Mouse (Mus musculus): ENCODE data around the gene Spcs2. TPM values are rescaled to one million over a fixed set of nuclear protein-coding genes. Genes with fewer than 3 reads are reported as not detected.
A peak's percentile ranks its signal among the peaks of the same experiment; 100 is the strongest.

The Spcs2 gene
- polyA plus RNA-seq, 1 experiment = 78.5 TPM

DNA sequence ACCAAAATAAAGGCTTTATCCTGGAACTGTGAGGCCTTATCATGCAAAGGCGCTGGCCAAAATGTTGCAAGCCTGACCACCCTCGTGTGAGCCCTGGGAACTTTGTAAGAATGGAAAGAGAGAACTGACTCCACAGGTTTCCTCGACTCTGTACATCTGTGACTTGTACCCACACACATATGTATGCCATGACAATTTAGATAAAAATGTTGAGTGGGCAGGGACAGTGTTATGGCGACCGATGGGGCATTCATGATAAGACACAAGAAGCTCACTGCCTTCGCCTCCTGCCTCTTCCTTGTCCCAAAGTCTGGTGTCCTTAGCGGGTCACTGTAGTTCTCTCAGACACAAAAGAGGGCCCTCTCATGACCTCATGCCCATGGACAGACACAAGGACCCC is 64.1 kb downstream of the Spcs2 start:
- DNase-seq = no peak
- H3K4me1 ChIP-seq (ENCODE audit: control insufficient read depth, insufficient read depth, low read length) = peaks cover 2% of the 10 kb centered on the region; the same call in 1 of the 2 replicates
- 78% methylated on average over 7 of the region's 7 CpGs for WGBS
- no peaks in the 10 kb centered on the region for H3K27me3 ChIP-seq (ENCODE audit: control insufficient read depth, insufficient read depth, low read length)
- no peak overlapping the region for H3K27ac ChIP-seq (ENCODE audit: insufficient read depth, low read length)
- no peak overlapping the region for H3K4me3 ChIP-seq (replicated peaks; ENCODE audit: insufficient read depth, low read depth, low read length)
- TF ChIP-seq CTCF (IDR thresholded peaks at IDR 0.05; ENCODE audit: borderline replicate concordance, insufficient read depth, low read depth, low read length) = no peak
- TF ChIP-seq POLR2A (IDR thresholded peaks at IDR 0.05; ENCODE audit: borderline replicate concordance, insufficient read depth, low read length) = no peak

DNA sequence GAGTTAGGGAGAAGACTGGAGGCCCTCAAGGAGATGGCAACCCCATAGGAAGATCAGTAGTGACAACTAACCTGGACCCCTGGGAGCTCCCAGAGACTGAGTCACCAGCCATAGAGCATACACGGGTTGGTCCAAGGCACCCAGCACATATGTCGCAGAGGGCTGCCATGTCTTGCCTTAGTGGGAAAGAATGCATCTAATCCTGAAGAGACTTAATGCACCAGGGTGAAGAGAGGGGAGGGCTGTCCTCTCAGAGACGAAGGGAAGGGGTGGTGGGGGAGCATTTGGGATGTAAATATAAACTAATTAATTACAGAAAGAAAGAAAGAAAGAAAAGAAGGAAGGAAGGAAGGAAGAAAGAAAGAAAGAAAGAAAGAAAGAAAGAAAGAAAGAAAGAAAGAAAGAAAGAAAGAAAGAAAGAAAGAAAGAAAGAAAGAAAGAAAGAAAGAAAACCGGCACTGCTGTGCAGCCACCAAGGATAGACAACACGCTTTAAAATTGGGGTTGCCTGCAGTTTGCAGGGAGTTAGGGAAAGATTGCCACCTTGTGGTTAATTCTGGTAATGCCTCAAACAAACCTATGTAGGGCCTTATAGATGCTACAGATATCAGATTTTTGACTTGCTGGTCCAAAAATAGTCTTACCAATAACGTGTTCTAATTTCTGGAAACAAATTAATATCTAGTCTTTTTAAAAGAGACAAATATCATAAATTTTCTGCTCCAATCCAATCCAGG is 65.2 kb downstream of the Spcs2 start:
- H3K4me1 ChIP-seq (ENCODE audit: control insufficient read depth, insufficient read depth, low read length) = peaks cover 2% of the 10 kb centered on the region; the same call in 1 of the 2 replicates
- TF ChIP-seq CTCF (IDR thresholded peaks at IDR 0.05; ENCODE audit: borderline replicate concordance, insufficient read depth, low read depth, low read length) = peak; percentile 61
- no peak for TF ChIP-seq POLR2A (IDR thresholded peaks at IDR 0.05; ENCODE audit: borderline replicate concordance, insufficient read depth, low read length)
- 32% methylated on average over 6 of the region's 6 CpGs for WGBS
- no peak overlapping the region for H3K27ac ChIP-seq (ENCODE audit: insufficient read depth, low read length)
- DNase-seq = peak; percentile 35 to 64
- H3K4me3 ChIP-seq (replicated peaks; ENCODE audit: insufficient read depth, low read depth, low read length) = no peak overlapping the region
- no peaks in the 10 kb centered on the region for H3K27me3 ChIP-seq (ENCODE audit: control insufficient read depth, insufficient read depth, low read length)

DNA sequence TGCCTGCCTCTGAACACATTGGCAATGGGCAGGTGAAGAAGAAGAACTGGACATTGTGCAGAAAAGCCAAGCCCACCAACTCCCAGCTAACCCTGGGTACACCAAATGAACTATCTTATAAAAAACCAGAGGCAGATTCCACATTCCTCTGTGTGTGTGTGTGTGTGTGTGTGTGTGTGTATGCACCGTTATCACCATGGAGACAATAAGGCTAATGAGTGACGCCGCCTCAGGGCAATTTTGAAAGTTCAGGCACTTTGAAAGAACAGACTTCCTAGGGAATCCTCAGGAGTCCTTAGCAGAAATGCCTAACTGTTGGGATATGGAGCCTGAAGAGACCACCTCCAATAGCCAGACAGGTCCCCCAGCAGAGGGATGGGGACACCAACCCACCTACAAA is 66.0 kb downstream of the Spcs2 start:
- TF ChIP-seq POLR2A (IDR thresholded peaks at IDR 0.05; ENCODE audit: borderline replicate concordance, insufficient read depth, low read length) = no peak
- no peak for TF ChIP-seq CTCF (IDR thresholded peaks at IDR 0.05; ENCODE audit: borderline replicate concordance, insufficient read depth, low read depth, low read length)
- no peak overlapping the region for H3K4me3 ChIP-seq (replicated peaks; ENCODE audit: insufficient read depth, low read depth, low read length)
- peaks cover 2% of the 10 kb centered on the region; the same call in 1 of the 2 replicates for H3K4me1 ChIP-seq (ENCODE audit: control insufficient read depth, insufficient read depth, low read length)
- 82% methylated on average over 3 of the region's 3 CpGs for WGBS
- no peak for DNase-seq
- no peaks in the 10 kb centered on the region for H3K27me3 ChIP-seq (ENCODE audit: control insufficient read depth, insufficient read depth, low read length)
- no peak overlapping the region for H3K27ac ChIP-seq (ENCODE audit: insufficient read depth, low read length)

DNA sequence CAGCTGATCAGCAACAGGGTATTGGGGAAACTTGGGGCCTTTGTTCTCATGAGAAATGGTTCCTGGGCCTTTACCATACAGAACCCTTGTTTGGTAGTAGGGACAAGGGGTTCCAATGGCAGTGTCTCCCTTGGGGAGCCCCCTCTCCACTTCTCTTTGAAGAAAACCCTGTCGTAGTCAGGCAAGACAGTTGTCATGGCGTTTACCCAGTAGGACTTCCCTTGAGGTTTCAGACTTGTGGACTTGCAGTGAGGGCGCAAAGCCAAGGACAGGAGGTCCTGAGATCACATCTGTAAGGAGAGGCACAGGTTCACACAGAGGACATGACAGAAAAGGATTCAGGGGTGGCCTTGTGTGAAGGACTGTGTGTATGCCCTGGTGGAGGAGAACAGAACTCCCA is 66.8 kb downstream of the Spcs2 start:
- no peak for DNase-seq

DNA sequence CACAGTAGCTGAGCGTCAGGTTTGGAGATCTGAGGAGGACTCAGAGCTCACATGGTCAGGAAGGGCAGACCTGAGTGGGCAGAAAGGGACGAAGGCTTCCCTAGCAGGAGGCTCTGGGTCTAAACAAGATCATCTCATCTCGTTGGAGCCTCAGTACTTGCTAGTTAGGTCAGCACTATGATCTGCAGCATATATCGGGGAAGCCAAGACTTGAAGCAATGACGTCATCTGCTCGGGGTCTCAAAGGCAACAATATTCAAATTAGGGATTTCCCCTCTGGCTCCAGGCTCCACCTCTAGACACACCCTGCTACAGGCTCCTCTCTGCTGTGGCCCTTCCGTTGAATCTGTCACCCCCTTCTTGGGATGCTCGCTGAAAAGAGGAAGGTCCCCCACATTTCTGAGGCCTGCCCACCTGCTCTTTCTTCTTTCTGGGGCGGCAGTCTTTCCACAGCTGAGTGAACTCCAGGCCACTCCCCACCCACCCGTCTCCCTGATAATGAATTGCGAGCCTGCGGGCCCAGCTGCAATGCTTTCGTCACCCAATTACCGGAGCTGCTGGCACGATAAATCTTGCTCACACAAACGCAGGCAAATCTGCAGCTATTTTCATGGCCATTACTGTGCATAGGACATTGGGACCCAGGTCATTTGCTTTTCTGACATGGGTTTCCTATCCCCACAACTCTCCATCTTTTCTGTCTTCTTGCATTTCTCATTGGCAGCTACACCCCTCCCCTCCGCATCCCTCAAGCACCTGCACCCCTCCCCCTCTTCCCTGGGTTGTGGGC is 67.9 kb downstream of the Spcs2 start:
- Histone ChIP-seq H3K4me1 (ENCODE audit: control insufficient read depth, insufficient read depth, low read length) (peaks cover 2% of the 10 kb centered on the region; the same call in 1 of the 2 replicates), H3K27ac (ENCODE audit: insufficient read depth, low read length) (no peak overlapping the region), H3K4me3 (replicated peaks; ENCODE audit: insufficient read depth, low read depth, low read length) (no peak overlapping the region), H3K27me3 (ENCODE audit: control insufficient read depth, insufficient read depth, low read length) (no peaks in the 10 kb centered on the region)
- 16% methylated on average over 17 of the region's 17 CpGs for WGBS
- peak in 1 of 2 experiments; percentile 7 for DNase-seq
- TF ChIP-seq CTCF (IDR thresholded peaks at IDR 0.05; ENCODE audit: borderline replicate concordance, insufficient read depth, low read depth, low read length) (no peak), POLR2A (IDR thresholded peaks at IDR 0.05; ENCODE audit: borderline replicate concordance, insufficient read depth, low read length) (no peak)

More for the DNA sequence above, 66.8 kb downstream of the Spcs2 start:
- TF ChIP-seq CTCF (IDR thresholded peaks at IDR 0.05; ENCODE audit: borderline replicate concordance, insufficient read depth, low read depth, low read length) (no peak), POLR2A (IDR thresholded peaks at IDR 0.05; ENCODE audit: borderline replicate concordance, insufficient read depth, low read length) (no peak)
- 87% methylated on average over 3 of the region's 3 CpGs for WGBS
- peaks cover 2% of the 10 kb centered on the region; the same call in 1 of the 2 replicates for H3K4me1 ChIP-seq (ENCODE audit: control insufficient read depth, insufficient read depth, low read length)
- no peak overlapping the region for H3K27ac ChIP-seq (ENCODE audit: insufficient read depth, low read length)
- H3K27me3 ChIP-seq (ENCODE audit: control insufficient read depth, insufficient read depth, low read length) = no peaks in the 10 kb centered on the region
- no peak overlapping the region for H3K4me3 ChIP-seq (replicated peaks; ENCODE audit: insufficient read depth, low read depth, low read length)

DNA sequence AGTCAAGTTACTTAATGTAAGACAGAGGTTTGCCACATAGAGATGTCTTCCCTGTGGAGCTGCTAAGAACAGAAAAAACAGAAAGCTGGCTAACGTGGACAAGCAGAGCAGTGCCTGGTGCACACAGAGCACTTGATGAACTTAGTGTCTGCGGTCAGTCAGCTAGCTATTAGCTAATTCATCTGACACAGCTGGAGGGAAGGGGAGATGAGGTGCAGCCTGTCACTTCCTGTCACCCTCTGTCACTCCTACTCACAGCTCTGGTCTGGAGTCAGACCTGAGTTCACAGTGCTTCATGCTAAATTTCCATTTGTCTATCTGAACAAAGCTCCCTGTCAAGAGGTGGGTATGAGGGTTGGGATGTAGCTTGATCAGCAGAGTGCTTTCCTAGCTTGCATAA is 69.2 kb downstream of the Spcs2 start:
- 70% methylated on average over 2 of the region's 2 CpGs for WGBS
- Histone ChIP-seq H3K27ac (ENCODE audit: insufficient read depth, low read length) (no peak overlapping the region), H3K4me1 (ENCODE audit: control insufficient read depth, insufficient read depth, low read length) (peaks cover 2% of the 10 kb centered on the region; the same call in 1 of the 2 replicates), H3K27me3 (ENCODE audit: control insufficient read depth, insufficient read depth, low read length) (no peaks in the 10 kb centered on the region), H3K4me3 (replicated peaks; ENCODE audit: insufficient read depth, low read depth, low read length) (no peak overlapping the region)
- no peak for DNase-seq
- no peak for TF ChIP-seq POLR2A (IDR thresholded peaks at IDR 0.05; ENCODE audit: borderline replicate concordance, insufficient read depth, low read length)
- no peak for TF ChIP-seq CTCF (IDR thresholded peaks at IDR 0.05; ENCODE audit: borderline replicate concordance, insufficient read depth, low read depth, low read length)

DNA sequence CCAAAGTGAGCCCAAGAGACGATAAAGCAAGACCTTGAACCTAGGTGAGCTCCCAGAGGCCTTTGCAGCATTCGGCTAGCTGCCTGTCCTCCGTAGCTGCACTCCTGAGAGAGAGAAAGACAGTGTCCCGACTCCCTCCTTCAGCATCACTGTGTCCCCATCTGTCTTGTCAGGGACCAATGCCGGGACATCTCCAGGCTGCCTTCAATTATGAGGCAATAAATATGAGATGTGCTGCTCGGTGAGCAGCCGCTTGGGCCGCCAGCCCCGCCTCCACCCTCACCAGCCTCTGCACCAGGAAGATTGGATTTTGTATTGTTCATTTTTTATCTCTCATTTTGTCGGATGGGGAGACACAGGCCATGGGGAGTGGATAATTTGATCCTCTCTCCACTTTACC is 72.4 kb downstream of the Spcs2 start:
- peaks cover 1% of the 10 kb centered on the region; the same call in 1 of the 2 replicates for H3K4me1 ChIP-seq (ENCODE audit: control insufficient read depth, insufficient read depth, low read length)
- no peak for DNase-seq
- no peak overlapping the region for H3K27ac ChIP-seq (ENCODE audit: insufficient read depth, low read length)
- no peak overlapping the region for H3K4me3 ChIP-seq (replicated peaks; ENCODE audit: insufficient read depth, low read depth, low read length)
- H3K27me3 ChIP-seq (ENCODE audit: control insufficient read depth, insufficient read depth, low read length) = no peaks in the 10 kb centered on the region
- WGBS = 78% methylated on average over 10 of the region's 10 CpGs
- no peak for TF ChIP-seq POLR2A (IDR thresholded peaks at IDR 0.05; ENCODE audit: borderline replicate concordance, insufficient read depth, low read length)
- TF ChIP-seq CTCF (IDR thresholded peaks at IDR 0.05; ENCODE audit: borderline replicate concordance, insufficient read depth, low read depth, low read length) = no peak
